Mouse (Mus musculus) right cerebral cortex, postnatal 10 days (tissue): ENCODE results near the gene Oas2.

Source experiments
- DNase-seq, 2 experiments: peaks; one replicate each; pipeline ENCODE4 v3.0.0; 2021; ENCODE audit warnings: low spot score in 2 of 2

The Oas2 gene

GRCm38 (mm10) chr5:120696865-120697264 is 52.8 kb downstream of the Oas2 start:
- DNase-seq = no peak

GRCm38 (mm10) chr5:120696057-120696743 is 53.5 kb downstream of the Oas2 start:
- no peak for DNase-seq

GRCm38 (mm10) chr5:120694695-120695074 is 55.0 kb downstream of the Oas2 start:
- no peak for DNase-seq

GRCm38 (mm10) chr5:120693931-120694694 is 55.5 kb downstream of the Oas2 start:
- DNase-seq = no peak

GRCm38 (mm10) chr5:120692034-120692433 is 57.6 kb downstream of the Oas2 start:
- DNase-seq = no peak

- no peak for DNase-seq
These were observed 59.2 kb downstream of the Oas2 start for GRCm38 (mm10) chr5:120690417-120690816.

GRCm38 (mm10) chr5:120688434-120688833 is 61.2 kb downstream of the Oas2 start:
- DNase-seq = no peak

- no peak for DNase-seq
These were observed 61.8 kb downstream of the Oas2 start for GRCm38 (mm10) chr5:120687897-120688296.

GRCm38 (mm10) chr5:120687484-120687851 is 62.2 kb downstream of the Oas2 start:
- DNase-seq = no peak

- DNase-seq = no peak
These were observed 62.7 kb downstream of the Oas2 start for GRCm38 (mm10) chr5:120686749-120687483.

GRCm38 (mm10) chr5:120685678-120686077 is 64.0 kb downstream of the Oas2 start:
- no peak for DNase-seq

- DNase-seq = no peak
These were observed 66.5 kb downstream of the Oas2 start for GRCm38 (mm10) chr5:120682982-120683771.

GRCm38 (mm10) chr5:120680918-120681317 is 68.7 kb downstream of the Oas2 start:
- DNase-seq = peak; percentile 66 to 76
